Mouse (Mus musculus): Measurements from ENCODE around the gene Gm10644. TPM values are rescaled to one million over a fixed set of nuclear protein-coding genes. Genes with fewer than 3 reads are reported as not detected.

Gene Gm10644
- polyA plus RNA-seq, 1 experiment from 2014 or later = 0.76 TPM

- H3K27me3 ChIP-seq (ENCODE audit: control insufficient read depth, insufficient read depth, low read length) = no peaks in the 10 kb centered on the region
- 80% methylated on average over 4 of the region's 4 CpGs for WGBS
- no peaks in the 10 kb centered on the region for H3K9me3 ChIP-seq (ENCODE audit: control insufficient read depth, low read length)
- H3K4me3 ChIP-seq (ENCODE audit: low read depth, low read length) = no peak overlapping the region
- H3K36me3 ChIP-seq (ENCODE audit: control insufficient read depth, insufficient read depth, low read length) = 0 out of 2 replicates have a peak, but pooled peaks cover 1% of the 10 kb centered on the region
- ATAC-seq (ENCODE audit: insufficient number of reproducible peaks, low FRiP score, low TSS enrichment, low read depth) = no peak
- no peak overlapping the region for H3K9ac ChIP-seq (ENCODE audit: low read length)
- peaks cover 21% of the 10 kb centered on the region for H3K4me1 ChIP-seq (ENCODE audit: control insufficient read depth, insufficient read depth, low read length)
- DNase-seq (ENCODE audit: low spot score) = no peak
- H3K27ac ChIP-seq (replicated peaks; ENCODE audit: low read depth, low read length) = no peak overlapping the region
- no peak overlapping the region for H3K4me2 ChIP-seq (ENCODE audit: low read depth, severe bottlenecking)
Observed at GRCm38 (mm10) chr8:83974521-83974920, 19.5 kb upstream of the Gm10644 start.

GRCm38 (mm10) chr8:83973161-83974031 lies 18.4 kb upstream of the Gm10644 start:
- Histone ChIP-seq H3K4me2 (ENCODE audit: low read depth, severe bottlenecking) (peak overlapping the region; percentile 98), H3K27me3 (ENCODE audit: control insufficient read depth, insufficient read depth, low read length) (no peaks in the 10 kb centered on the region), H3K4me1 (ENCODE audit: control insufficient read depth, insufficient read depth, low read length) (peaks cover 21% of the 10 kb centered on the region), H3K36me3 (ENCODE audit: control insufficient read depth, insufficient read depth, low read length) (peaks cover 6% of the 10 kb centered on the region; the same call in 1 of the 2 replicates), H3K27ac (replicated peaks; ENCODE audit: low read depth, low read length) (0 out of 2 replicates have a peak overlapping the region, but pooled peaks have one; percentile 8), H3K4me3 (ENCODE audit: low read depth, low read length) (peak overlapping the region; percentile 85), H3K9me3 (ENCODE audit: control insufficient read depth, low read length) (no peaks in the 10 kb centered on the region), H3K9ac (ENCODE audit: low read length) (peak overlapping the region; percentile 81)
- ATAC-seq (ENCODE audit: insufficient number of reproducible peaks, low FRiP score, low TSS enrichment, low read depth) (peak; percentile 15; the same call in 1 of the 2 replicates), DNase-seq (ENCODE audit: low spot score) (peak; percentile 25)
- 7% methylated on average over 18 of the region's 37 CpGs for WGBS

DNA sequence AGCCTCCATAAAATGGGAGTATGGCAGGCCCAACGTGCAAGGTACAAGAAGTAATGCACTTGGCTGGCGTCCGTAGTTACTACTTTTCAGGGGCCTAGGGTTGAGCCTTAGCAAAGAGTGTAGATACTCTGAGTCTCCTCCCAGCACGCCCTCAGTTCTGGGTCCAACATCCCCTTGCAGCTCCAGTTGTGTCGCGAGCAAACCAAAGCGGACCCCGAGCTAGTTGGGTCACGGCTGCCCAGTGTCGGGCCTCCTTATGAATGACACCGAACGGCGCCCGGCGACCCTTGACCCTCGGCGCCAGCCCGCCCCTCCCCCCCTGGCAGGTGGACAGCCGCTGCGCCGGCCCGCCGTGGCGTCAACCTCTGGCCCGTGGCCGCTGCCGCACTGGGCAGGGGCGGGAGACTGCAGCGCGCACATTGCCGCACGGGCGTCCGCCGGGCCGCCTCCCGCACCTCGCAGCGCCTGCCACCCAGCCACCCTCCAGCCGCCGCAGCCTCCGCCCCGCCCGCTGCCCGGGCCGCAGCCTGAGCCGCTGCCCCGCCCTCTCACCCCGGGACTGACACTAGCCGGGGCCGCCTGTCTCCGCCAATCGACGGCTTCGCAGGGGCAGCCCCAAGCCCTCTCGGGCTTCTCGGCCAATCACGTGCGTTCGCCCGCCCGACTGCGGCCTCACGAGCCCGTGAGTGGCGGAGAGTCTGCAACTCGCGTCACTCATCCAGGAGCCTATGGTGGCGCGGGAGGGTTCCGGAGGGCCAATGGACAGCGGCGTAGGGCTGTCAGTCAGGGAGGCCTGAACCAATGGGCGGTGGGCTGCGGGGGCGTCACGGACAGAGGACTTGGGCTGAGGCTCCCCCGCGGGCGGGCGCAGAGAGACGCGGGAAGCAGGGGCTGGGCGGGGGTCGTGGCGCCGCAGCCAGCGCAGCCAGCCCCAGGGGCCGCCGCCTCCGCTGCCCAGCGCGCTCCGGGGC lies 17.4 kb upstream of the Gm10644 start, which contains the start of gene Prkaca:
TSS of gene Prkaca (plus strand) at position 844 of the 971 bp plus-strand sequence.
- H3K27ac ChIP-seq (replicated peaks; ENCODE audit: low read depth, low read length) = 0 out of 2 replicates have a peak within 1 kb of the TSS, but pooled peaks have one; percentile 33
- peak within 1 kb of the TSS; percentile 81 for H3K9ac ChIP-seq (ENCODE audit: low read length)
- H3K27me3 ChIP-seq (ENCODE audit: control insufficient read depth, insufficient read depth, low read length) = no peaks in the 10 kb centered on the region
- H3K4me2 ChIP-seq (ENCODE audit: low read depth, severe bottlenecking) = peak within 1 kb of the TSS; percentile 98
- H3K36me3 ChIP-seq (ENCODE audit: control insufficient read depth, insufficient read depth, low read length) = peaks cover 11% of the 10 kb centered on the region
- under 1% methylated on average over 78 of the region's 94 CpGs for WGBS
- peak within 1 kb of the TSS; percentile 85 for H3K4me3 ChIP-seq (ENCODE audit: low read depth, low read length)
- DNase-seq (ENCODE audit: low spot score) (peak; percentile 98), ATAC-seq (ENCODE audit: insufficient number of reproducible peaks, low FRiP score, low TSS enrichment, low read depth) (peak; percentile 100)
- no peaks in the 10 kb centered on the region for H3K9me3 ChIP-seq (ENCODE audit: control insufficient read depth, low read length)
- peaks cover 19% of the 10 kb centered on the region for H3K4me1 ChIP-seq (ENCODE audit: control insufficient read depth, insufficient read depth, low read length)

DNA sequence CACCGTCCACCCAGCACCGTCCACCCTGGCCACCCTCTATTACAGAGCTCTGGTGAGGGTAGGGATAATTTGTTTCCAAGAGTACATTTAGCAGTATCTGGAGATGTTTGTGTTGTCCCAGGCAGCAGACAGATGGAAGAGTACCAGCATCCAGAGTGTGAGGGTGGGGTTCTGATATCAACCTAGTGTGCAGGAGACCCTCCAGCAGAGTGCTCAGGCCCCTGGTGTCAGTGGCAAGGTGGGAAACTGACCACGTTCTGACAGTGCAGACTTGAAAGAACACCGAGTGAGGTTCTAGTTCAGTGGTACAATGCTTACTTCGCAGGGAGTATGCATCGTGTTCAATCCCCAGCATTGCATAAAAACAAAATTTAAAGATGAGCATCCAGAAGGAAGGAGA lies 16.7 kb upstream of the Gm10644 start:
- H3K27me3 ChIP-seq (ENCODE audit: control insufficient read depth, insufficient read depth, low read length) = no peaks in the 10 kb centered on the region
- no peak for DNase-seq (ENCODE audit: low spot score)
- no peak overlapping the region for H3K27ac ChIP-seq (replicated peaks; ENCODE audit: low read depth, low read length)
- H3K36me3 ChIP-seq (ENCODE audit: control insufficient read depth, insufficient read depth, low read length) = peaks cover 14% of the 10 kb centered on the region
- peaks cover 12% of the 10 kb centered on the region for H3K4me1 ChIP-seq (ENCODE audit: control insufficient read depth, insufficient read depth, low read length)
- WGBS = 78% methylated on average over 6 of the region's 6 CpGs
- no peak for ATAC-seq (ENCODE audit: insufficient number of reproducible peaks, low FRiP score, low TSS enrichment, low read depth)
- peak overlapping the region; percentile 64; the same call in 1 of the 2 replicates for H3K9ac ChIP-seq (ENCODE audit: low read length)
- no peaks in the 10 kb centered on the region for H3K9me3 ChIP-seq (ENCODE audit: control insufficient read depth, low read length)
- H3K4me2 ChIP-seq (ENCODE audit: low read depth, severe bottlenecking) = peak overlapping the region; percentile 92; the same call in 1 of the 2 replicates
- H3K4me3 ChIP-seq (ENCODE audit: low read depth, low read length) = peak overlapping the region; percentile 85; the same call in 1 of the 2 replicates

DNA sequence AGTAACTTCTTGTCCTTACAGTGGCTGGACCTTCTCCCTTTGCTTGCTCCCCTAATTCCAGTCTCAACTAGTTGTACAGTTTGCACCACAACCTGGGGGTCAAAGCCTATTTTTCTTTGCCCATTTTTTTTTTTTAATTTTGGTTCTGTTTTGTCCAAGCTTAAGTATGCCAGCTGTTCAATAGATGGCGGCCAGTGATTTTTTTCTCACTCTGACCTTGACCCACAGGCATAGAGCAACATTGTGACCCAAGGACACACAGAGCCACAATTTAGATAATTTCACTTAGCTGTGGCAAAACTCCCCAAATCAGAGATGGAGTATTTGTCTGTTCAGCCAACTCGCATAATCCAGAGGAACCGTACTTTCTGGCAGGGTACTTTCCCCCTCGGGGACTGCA lies 16.1 kb upstream of the Gm10644 start:
- H3K27ac ChIP-seq (replicated peaks; ENCODE audit: low read depth, low read length) = no peak overlapping the region
- peaks cover 12% of the 10 kb centered on the region for H3K4me1 ChIP-seq (ENCODE audit: control insufficient read depth, insufficient read depth, low read length)
- H3K27me3 ChIP-seq (ENCODE audit: control insufficient read depth, insufficient read depth, low read length) = no peaks in the 10 kb centered on the region
- H3K9ac ChIP-seq (ENCODE audit: low read length) = no peak overlapping the region
- whole genome bisulfite sequencing = 90% methylated on average over 4 of the region's 4 CpGs
- ATAC-seq (ENCODE audit: insufficient number of reproducible peaks, low FRiP score, low TSS enrichment, low read depth) (no peak), DNase-seq (ENCODE audit: low spot score) (no peak)
- no peak overlapping the region for H3K4me3 ChIP-seq (ENCODE audit: low read depth, low read length)
- peaks cover 14% of the 10 kb centered on the region for H3K36me3 ChIP-seq (ENCODE audit: control insufficient read depth, insufficient read depth, low read length)
- no peak overlapping the region for H3K4me2 ChIP-seq (ENCODE audit: low read depth, severe bottlenecking)
- H3K9me3 ChIP-seq (ENCODE audit: control insufficient read depth, low read length) = no peaks in the 10 kb centered on the region

GRCm38 (mm10) chr8:83967701-83968100 lies 12.7 kb upstream of the Gm10644 start:
- WGBS = 93% methylated on average over 7 of the region's 7 CpGs
- H3K27me3 ChIP-seq (ENCODE audit: control insufficient read depth, insufficient read depth, low read length) = no peaks in the 10 kb centered on the region
- no peak for ATAC-seq (ENCODE audit: insufficient number of reproducible peaks, low FRiP score, low TSS enrichment, low read depth)
- H3K27ac ChIP-seq (replicated peaks; ENCODE audit: low read depth, low read length) = no peak overlapping the region
- H3K9me3 ChIP-seq (ENCODE audit: control insufficient read depth, low read length) = no peaks in the 10 kb centered on the region
- peaks cover 14% of the 10 kb centered on the region for H3K36me3 ChIP-seq (ENCODE audit: control insufficient read depth, insufficient read depth, low read length)
- no peak overlapping the region for H3K9ac ChIP-seq (ENCODE audit: low read length)
- no peak overlapping the region for H3K4me2 ChIP-seq (ENCODE audit: low read depth, severe bottlenecking)
- H3K4me1 ChIP-seq (ENCODE audit: control insufficient read depth, insufficient read depth, low read length) = peaks cover 3% of the 10 kb centered on the region; the same call in 1 of the 2 replicates
- H3K4me3 ChIP-seq (ENCODE audit: low read depth, low read length) = no peak overlapping the region
- no peak for DNase-seq (ENCODE audit: low spot score)

- no peak overlapping the region for H3K4me3 ChIP-seq (ENCODE audit: low read depth, low read length)
- H3K27me3 ChIP-seq (ENCODE audit: control insufficient read depth, insufficient read depth, low read length) = no peaks in the 10 kb centered on the region
- DNase-seq (ENCODE audit: low spot score) = no peak
- H3K9ac ChIP-seq (ENCODE audit: low read length) = no peak overlapping the region
- WGBS = 91% methylated on average over 5 of the region's 5 CpGs
- no peaks in the 10 kb centered on the region for H3K4me1 ChIP-seq (ENCODE audit: control insufficient read depth, insufficient read depth, low read length)
- no peak overlapping the region for H3K27ac ChIP-seq (replicated peaks; ENCODE audit: low read depth, low read length)
- no peak for ATAC-seq (ENCODE audit: insufficient number of reproducible peaks, low FRiP score, low TSS enrichment, low read depth)
- no peaks in the 10 kb centered on the region for H3K9me3 ChIP-seq (ENCODE audit: control insufficient read depth, low read length)
- H3K4me2 ChIP-seq (ENCODE audit: low read depth, severe bottlenecking) = no peak overlapping the region
- H3K36me3 ChIP-seq (ENCODE audit: control insufficient read depth, insufficient read depth, low read length) = peaks cover 9% of the 10 kb centered on the region
Observed at GRCm38 (mm10) chr8:83964015-83964765, 9.2 kb upstream of the Gm10644 start.
